Mouse (Mus musculus) brown adipose tissue, adult 24 weeks (tissue): ENCODE measurements at regions not wholly inside any gene's neighbourhood (a gene's known extent, or its start where the extent isn't known, plus 50 kb on each side); places are given as distances from the start of the nearest gene placed in this dataset.

Source experiments
- H3K27ac ChIP-seq: fragments of 200-500 bp; replicated peaks from 2 replicates; pipeline ENCODE4 v1.5.1; 2012; ENCODE audit warnings: low read depth, mild to moderate bottlenecking, low read length
- H3K4me1 ChIP-seq: fragments of 200-500 bp; 2 replicates; pipeline ENCODE4 v1.6.1; 2012; ENCODE audit warnings: low read length, mixed read lengths; ENCODE audit not compliant: control insufficient read depth, insufficient read depth, insufficient read length
- H3K4me3 ChIP-seq: fragments of 200-500 bp; 2 replicates; pipeline ENCODE4 v1.5.1; 2012; ENCODE audit warnings: low read depth, mild to moderate bottlenecking, low read length, moderate library complexity; ENCODE audit not compliant: insufficient read depth

DNA sequence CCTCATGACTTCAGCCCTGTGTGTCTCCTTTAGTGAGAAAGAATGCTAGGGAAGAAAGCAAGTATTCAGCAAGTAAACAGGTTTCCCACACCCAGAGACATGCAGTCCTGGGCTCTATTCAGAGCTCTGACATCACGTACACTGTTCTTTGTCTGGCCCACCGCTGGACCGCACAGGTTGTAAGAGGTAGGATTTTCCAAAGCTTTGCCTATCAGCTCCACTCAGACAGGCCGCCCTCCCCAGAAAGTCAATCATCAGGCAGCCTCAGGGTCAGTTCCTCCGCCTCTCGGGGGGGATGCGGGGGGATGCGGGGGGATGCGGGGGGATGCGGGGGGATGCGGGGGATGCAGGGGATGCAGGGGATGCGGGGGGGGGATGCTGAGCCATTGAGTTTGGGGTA is 94.7 kb upstream of the Smarca2 start:
- Histone ChIP-seq H3K4me3 (no peak overlapping the region), H3K4me1 (no peaks in the 10 kb centered on the region), H3K27ac (no peak overlapping the region)

DNA sequence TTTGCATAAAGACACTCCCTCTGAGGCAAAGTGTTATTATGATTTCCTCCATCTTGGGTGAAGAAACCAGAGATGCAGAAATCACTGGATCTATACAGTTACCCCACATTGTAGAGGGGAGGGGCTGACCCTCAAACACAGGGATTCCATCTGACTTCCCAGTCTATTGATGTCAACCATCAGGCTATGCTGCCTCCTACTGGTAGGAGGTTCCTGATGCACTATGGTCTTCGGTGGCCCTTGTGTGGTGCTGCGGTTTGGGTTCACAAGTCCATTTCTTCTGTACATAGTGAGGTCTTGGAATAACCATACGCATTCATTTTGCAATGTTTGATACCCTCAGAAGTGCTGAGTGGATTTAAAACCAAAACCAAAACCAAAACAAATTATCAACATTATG is 94.0 kb upstream of the Smarca2 start:
- no peak overlapping the region for H3K4me3 ChIP-seq
- no peak overlapping the region for H3K27ac ChIP-seq
- no peaks in the 10 kb centered on the region for H3K4me1 ChIP-seq

DNA sequence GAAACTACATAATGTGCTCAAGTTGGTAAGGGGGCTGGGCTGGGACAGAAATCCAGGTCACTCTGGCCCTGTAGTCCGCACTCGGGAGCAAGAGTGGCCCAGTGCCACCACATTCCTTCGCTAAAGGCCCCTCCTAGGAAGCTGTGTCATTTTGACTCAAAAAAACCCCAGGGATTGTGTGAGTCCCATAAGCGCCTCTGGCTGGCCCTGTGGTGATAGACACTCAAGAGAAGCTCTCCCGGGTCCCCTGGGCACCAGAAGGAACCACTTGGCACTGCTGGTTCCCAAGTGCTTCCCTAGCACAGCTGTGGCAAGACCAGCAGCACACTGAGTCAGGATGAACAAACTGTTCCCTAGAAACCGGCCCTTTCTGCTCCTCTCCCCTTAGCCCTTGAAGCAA is 93.1 kb upstream of the Smarca2 start:
- Histone ChIP-seq H3K27ac (no peak overlapping the region), H3K4me1 (no peaks in the 10 kb centered on the region), H3K4me3 (no peak overlapping the region)

DNA sequence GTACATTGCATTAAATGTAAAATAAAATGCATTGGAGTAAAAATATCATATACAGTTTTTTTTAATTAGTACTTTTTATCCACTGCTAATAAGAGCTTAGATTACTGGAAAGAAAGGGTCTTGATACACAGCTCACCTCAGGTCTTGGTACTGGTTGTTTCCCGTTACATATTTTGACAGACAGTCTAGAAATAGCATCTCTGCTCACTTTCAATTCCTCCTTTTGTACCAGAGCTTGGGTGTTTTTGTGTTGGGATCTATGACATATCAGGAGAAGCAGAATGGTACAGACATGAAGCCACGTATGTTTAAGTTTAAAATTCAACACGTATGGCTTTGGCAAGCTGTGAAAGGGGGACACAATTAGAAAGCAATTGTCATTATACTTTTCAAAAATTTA is 80.3 kb upstream of the Smarca2 start:
- no peaks in the 10 kb centered on the region for H3K4me1 ChIP-seq
- no peak overlapping the region for H3K27ac ChIP-seq
- no peak overlapping the region for H3K4me3 ChIP-seq

DNA sequence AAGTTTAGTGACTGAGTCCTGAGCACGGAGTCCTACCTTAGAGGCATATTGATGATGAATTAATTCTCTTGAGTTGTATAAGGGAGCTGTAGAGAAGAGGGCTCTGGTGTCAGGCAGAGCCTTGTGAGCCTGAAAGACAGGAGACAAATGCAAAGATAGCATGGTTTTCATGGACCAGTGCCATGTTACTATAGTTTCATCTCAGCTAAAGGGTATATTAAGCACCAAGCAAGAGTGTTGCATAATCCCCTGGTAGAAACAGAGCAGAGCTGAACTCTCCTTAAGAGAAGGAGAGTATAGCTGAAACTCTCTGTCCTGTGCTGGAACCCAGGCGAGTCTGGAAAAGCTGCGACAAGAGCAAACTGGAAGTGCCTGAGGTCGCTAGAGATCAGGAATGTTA is 73.5 kb upstream of the Smarca2 start:
- no peak overlapping the region for H3K4me3 ChIP-seq
- H3K4me1 ChIP-seq = no peaks in the 10 kb centered on the region
- no peak overlapping the region for H3K27ac ChIP-seq

DNA sequence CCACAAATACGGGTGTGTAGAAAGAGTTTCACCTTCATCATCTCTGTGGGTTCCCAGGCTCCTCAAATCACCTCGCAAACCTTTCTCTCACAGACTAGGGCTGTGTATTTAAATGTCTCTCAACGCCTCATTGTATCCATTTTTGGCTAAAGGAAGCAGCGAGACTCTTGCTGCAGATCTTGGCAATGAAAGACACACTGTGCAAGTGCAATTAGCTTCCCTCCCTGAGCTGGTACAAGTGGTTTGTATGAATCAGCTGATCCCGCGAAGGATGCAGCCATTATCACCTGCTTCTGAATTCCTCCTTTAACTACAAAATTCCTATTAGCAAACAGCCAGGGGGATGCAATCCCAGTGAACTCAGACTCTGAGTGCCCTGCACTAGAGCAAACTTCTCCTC is 72.3 kb upstream of the Smarca2 start:
- no peak overlapping the region for H3K4me3 ChIP-seq
- no peaks in the 10 kb centered on the region for H3K4me1 ChIP-seq
- H3K27ac ChIP-seq = no peak overlapping the region

DNA sequence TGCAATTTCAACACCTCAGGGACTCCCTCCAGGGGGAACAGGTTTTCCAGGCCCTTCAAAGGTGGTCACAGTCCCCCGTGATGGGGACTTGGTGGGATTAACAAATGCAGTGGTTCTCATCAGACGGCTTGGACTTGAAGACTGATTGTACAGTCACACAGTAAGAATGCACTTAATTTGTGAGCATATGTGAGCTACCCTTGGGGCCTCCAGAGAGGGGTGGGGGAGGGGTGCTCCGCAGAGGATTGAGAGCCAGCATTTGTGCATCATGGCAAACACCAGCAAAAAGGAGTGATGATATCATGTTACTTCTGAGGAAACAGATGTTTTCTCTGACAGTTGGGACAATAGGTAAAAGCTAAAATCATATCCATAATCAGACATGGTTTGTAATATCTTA is 59.2 kb upstream of the Smarca2 start:
- no peak overlapping the region for H3K4me3 ChIP-seq
- H3K4me1 ChIP-seq = no peaks in the 10 kb centered on the region
- no peak overlapping the region for H3K27ac ChIP-seq

DNA sequence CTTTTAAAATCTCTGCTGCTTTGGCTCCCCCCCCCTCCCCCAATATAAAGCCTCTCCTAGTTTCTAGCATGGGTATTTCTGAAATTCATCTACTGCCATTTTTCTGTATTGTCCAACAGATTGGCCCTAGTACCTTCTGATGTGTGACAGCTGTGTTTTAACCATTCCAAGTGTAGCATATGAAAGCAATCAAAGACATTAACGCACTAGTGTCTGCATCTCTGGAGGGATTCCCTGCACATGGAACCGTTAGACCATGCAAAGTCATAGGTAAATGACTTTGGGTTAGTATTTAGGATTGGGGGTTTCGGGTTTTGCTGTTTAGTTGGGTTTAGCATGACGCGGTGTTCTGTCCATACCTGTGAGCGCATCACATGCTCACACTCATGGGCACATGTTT is 57.3 kb upstream of the Smarca2 start:
- no peak overlapping the region for H3K4me3 ChIP-seq
- H3K27ac ChIP-seq = no peak overlapping the region
- no peaks in the 10 kb centered on the region for H3K4me1 ChIP-seq

DNA sequence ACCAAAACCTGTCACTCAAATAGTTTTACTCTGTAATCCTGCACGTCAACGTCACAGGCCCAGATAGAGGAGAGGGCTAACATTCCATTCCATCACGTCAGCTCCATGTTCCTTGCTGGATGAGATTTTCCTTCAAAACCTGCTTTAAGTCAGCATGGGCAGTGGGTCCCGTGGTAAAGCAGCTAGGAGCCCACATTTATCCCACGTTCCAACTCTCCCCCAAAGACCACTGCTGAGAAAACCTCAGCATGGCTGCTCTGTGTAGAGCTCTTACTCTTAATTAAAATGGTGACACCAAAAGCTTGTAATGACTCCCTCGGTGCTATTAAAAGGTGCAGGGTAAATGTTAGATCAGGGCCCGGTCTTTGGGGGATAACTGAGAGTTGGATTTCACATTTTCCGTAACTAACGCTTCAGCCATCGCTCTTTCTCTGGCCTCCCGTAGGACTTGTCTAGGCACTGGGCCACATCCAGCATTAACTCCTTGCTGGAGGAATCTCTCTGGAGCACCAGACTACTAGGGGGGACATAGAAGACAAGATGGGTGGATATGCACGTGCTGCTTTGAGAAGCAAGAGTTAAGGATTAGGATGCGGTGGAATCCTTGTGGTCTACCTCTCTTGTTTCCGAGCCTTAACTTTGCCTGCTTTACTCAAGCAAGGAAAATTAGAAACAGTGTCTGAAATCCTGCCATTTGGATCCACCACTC is 56.1 kb upstream of the Smarca2 start:
- H3K27ac ChIP-seq = no peak overlapping the region
- no peaks in the 10 kb centered on the region for H3K4me1 ChIP-seq
- H3K4me3 ChIP-seq = peak overlapping the region; percentile 39

DNA sequence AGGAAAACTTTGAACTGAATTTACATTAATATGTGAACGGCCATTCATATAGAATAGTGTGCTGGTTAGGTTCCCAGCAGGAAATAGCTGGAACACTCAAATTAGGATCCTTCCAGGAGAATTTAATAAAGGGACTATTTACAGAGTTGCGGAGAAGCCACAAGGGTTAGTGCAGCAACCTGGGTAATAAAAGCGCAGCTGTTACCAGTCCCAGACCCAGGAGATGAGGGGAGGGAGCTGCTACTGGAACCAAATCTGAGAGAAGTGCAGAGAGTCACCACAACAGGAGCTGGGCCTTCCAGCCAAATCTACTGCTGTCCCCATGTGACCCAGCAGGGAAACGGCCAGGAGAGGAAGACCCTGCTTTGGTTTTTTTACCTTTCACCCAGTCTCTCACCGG is 54.6 kb upstream of the Smarca2 start:
- H3K4me1 ChIP-seq = no peaks in the 10 kb centered on the region
- no peak overlapping the region for H3K27ac ChIP-seq
- H3K4me3 ChIP-seq = no peak overlapping the region
